Mouse (Mus musculus) heart, postnatal 14 days (tissue): ENCODE results near the gene Serpina3f. TPM values are rescaled to one million over a fixed set of nuclear protein-coding genes. Genes with fewer than 3 reads are reported as not detected.

Experiments
- DNase-seq, 2 experiments: peaks; one replicate each; pipeline ENCODE4 v3.0.0; 2021 to 2022
- intact Hi-C: fragments of 180-260 bp; cut with DNase I; formaldehyde crosslinking; loops from one replicate; pipeline ENCODE4 v1.15.1; 2025
- total RNA-seq, 2 experiments: library from RNA; stranded (reverse); gene quantifications; 2 replicates each; pipeline ENCODE4 v1.2.3; 2021

Gene Serpina3f
- total RNA-seq, 2 experiments from 2014 or later: 0.17 TPM; not detected in 1

DNA sequence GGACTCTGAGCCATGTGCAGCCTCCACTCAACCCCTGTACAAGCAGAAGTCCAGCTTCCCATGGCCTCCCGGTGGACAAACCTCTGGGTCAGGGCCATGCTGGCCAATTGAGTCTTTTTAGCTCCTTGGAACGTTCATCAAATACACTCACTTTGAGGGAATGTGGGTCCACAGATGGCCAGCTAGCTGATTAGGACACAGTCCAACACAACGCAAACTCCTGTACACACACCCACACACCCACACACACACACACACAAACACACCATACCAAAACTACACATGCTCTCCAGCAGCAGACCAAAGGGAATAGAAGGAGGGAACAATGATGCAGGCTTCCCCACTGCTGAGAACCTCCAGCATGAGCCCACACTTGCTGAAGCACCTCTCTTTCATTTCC, 31.3 kb downstream of the Serpina3f start:
- intact Hi-C loops: no loop called here
- peak; percentile 21 to 29 for DNase-seq

DNA sequence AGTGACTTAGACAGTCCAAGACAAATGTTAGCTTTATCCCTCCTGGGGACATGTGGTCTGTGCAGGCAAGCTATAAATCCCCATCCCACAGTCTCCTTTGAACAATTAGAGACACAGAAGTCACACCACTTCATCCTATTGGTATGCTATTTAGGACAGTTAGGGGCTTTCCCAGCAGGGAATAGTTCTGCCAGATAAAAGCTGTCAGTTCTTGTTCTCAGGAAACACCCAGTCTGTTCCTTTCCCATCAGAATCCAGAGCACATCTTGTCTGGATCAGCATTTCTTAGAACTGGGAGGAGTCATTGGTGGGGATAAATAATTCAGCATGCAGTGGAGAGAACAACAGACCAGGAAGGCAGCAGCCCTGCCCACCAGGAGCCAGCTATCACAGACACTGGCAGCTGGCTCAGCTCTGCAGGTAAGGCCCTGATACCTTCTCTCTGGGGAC, 33.2 kb downstream of the Serpina3f start:
- peak in 1 of 2 experiments; percentile 2 for DNase-seq

DNA sequence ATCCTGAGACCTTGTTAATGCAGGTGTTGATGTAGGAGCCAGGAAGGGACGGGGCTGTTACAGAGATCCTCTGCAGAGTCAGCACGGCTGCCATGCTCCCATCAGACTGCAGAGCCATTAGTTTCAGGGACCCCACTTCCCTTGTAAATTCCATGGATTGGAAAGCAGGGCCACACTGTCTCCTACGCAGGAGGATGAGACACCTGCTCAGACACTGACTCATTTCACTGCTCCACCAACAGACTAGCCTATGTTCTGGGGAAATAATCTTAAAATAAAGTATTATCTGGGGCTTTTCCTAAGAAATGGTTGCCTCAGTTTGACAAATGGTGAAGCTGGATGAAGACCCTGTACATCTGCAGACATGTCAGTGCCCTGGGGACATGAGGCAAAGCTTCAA, 33.9 kb downstream of the Serpina3f start:
- DNase-seq: no peak
- intact Hi-C loops: no loop called here

More for the DNA sequence above, 33.2 kb downstream of the Serpina3f start:
- intact Hi-C loops: no loop called here

DNA sequence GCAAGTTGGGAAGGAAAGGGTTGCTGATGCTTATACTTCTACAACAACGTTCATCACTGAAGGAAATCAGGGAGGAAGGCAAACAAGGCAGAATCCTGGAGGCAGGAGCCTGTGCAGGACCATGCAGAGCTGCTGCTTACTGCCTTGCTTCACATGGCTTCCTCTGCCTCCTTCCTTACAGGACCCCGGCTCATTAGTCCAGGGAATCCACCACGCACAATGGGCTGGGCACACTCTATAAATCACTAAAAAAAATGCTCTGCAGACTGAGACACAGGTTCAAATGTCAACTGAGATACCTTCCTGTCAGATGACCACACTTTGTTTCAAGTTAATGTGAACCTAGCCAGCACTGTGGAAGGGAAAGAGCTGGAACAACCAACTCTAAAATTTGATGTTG, 46.7 kb downstream of the Serpina3f start:
- DNase-seq: no peak
- intact Hi-C loops: no loop called here

DNA sequence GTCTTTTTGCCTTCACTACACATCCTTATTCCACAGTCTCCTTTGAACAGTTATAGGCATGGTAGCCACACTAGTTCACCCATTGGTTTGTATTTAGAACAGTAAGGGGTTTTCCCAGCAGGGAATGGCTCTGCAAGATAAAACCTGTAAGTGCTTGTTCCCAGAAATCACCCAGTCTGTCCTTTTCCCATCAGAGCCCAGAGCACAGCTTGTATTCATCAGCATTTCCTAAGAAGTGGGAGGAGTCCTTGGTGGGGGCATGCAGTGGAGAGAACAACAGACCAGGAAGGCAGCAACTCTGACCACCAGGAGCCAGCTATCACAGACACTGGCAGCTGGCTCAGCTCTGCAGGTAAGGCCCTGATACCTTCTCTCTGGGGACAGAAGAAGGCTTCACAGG, 48.5 kb downstream of the Serpina3f start, which contains the start of gene Serpina3i:
Gene Serpina3i, plus strand, starts transcription at position 260 of the 400 bp plus-strand sequence.
- intact Hi-C loops: no loop called here
- peak in 1 of 2 experiments; percentile 6 for DNase-seq

DNA sequence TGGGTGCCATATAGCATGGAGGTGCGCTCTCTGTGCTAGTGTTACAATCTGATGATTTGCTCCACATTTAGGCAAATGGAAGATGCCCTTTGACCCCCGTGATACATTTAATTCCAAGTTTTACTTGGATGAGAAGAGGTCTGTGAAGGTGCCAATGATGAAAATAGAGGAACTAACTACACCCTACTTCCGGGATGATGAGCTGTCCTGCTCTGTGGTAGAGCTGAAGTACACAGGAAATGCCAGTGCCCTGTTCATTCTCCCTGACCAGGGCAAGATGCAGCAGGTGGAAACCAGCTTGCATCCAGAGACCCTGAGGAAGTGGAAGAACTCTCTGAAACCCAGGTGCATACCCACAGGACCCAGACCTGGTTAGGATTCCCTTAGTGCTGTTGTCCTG, 52.0 kb downstream of the Serpina3f start:
- no peak for DNase-seq
- intact Hi-C loops: no loop called here

Other genes with a start within 250 kb of the Serpina3f start
- gene Serpina11, start 224.6 kb upstream of the Serpina3f start, total RNA-seq: not detected
- under 1 TPM in 1 of 2 experiments, not detected in 1; 0.07 TPM for gene Serpina9, start 200.8 kb upstream of the Serpina3f start, total RNA-seq
- not detected for gene Serpina12, start 170.1 kb upstream of the Serpina3f start, total RNA-seq
- not detected for gene Serpina5, start 113.4 kb upstream of the Serpina3f start, total RNA-seq
- gene Serpina3a, start 101.8 kb upstream of the Serpina3f start, total RNA-seq: not detected
- gene Serpina3b, start 86.5 kb upstream of the Serpina3f start, total RNA-seq: not detected
- gene Serpina3c, start 60.7 kb upstream of the Serpina3f start, total RNA-seq: 1 to 10 TPM in 1 of 2 experiments, under 1 TPM in 1; 0.83 to 2.0 TPM
- 1 to 10 TPM; 1.2 to 2.3 TPM for gene Serpina3g, start 21.7 kb downstream of the Serpina3f start, total RNA-seq
- gene Serpina3i, start 48.6 kb downstream of the Serpina3f start, total RNA-seq: under 1 TPM in 1 of 2 experiments, not detected in 1; 0.90 TPM
- gene Serpina3j, start 100.0 kb downstream of the Serpina3f start, total RNA-seq: not detected
- not detected for gene Serpina3k, start 123.9 kb downstream of the Serpina3f start, total RNA-seq
- gene Serpina3m, start 123.9 kb downstream of the Serpina3f start, total RNA-seq: not detected
- 1 to 10 TPM; 2.6 to 6.0 TPM for gene Serpina3n, start 192.2 kb downstream of the Serpina3f start, total RNA-seq